ENCODE assay signal across 10 mouse cellular contexts in the genomic region with DNA sequence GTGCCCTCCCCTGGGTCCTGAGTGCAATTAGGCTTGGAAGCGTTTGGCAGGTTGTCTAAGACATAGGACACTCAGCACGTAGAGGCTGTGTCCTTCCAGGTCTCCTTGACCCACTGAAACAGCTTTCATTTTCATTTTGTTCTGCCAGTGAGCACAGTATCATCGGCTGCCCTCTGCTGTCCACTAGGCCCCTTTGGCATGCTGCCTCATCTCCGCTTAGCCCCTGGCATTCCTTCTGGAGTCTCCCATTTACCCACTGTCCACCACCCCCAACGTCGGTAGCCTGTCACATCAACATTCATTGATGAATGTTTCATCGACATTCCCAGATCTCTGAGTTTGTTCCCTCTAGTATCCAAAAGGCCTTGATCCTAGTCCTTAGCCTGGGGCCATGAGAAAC. TPM values are rescaled to one million over a fixed set of nuclear protein-coding genes. Genes with fewer than 3 reads are reported as not detected.
DNase-seq lines count a peak whose midpoint lies in the region; ATAC-seq lines count a peak whose summit lies in the region.
"Had no signal": no experiment of that assay in that cellular context is flagged by ENCODE, and none has a peak within 500 bp of the region (broad histone marks: within the 10 kb centered on the region; RNA-seq: fewer than 3 reads in every experiment).

No protein-coding gene starts in this region.

- H3K4me2 ChIP-seq in intestine, embryonic 14.5 days (ENCODE audit: low read length), result no peak overlapping the region
- H3K4me2 ChIP-seq in liver, embryonic 16.5 days (ENCODE audit: low read depth, low read length), result peak overlapping the region; percentile 7; the same call in 1 of the 2 replicates
- H3K4me2 ChIP-seq in midbrain, embryonic 11.5 days, result no peak overlapping the region

- H3K27me3 ChIP-seq in intestine, embryonic 14.5 days (replicated peaks; ENCODE audit: control insufficient read depth, insufficient read depth, low read length), result no peaks in the 10 kb centered on the region
- no peaks in the 10 kb centered on the region for H3K27me3 ChIP-seq in liver, embryonic 16.5 days (ENCODE audit: control insufficient read depth, insufficient read depth, low read depth, low read length)
- no peaks in the 10 kb centered on the region for H3K27me3 ChIP-seq in midbrain, embryonic 11.5 days (ENCODE audit: control insufficient read depth, insufficient read depth, low read length)

- peak overlapping the region; percentile 2; the same call in 1 of the 2 replicates for H3K4me3 ChIP-seq in intestine, embryonic 14.5 days (ENCODE audit: low read depth, low read length)
- H3K4me3 ChIP-seq in liver, embryonic 16.5 days (ENCODE audit: low read depth, low read length), result peak overlapping the region; percentile 1
- no peak overlapping the region for H3K4me3 ChIP-seq in midbrain, embryonic 11.5 days (ENCODE audit: low read depth, low read length)

- DNase-seq in adrenal gland, adult (ENCODE audit: inconsistent age in 2 of 2, low spot score in 1 of 2), result peak; percentile 71 to 89
- DNase-seq in adrenal gland, postnatal 4 days (ENCODE audit: low spot score in 2 of 2), result no peak
- DNase-seq in adrenal gland, postnatal 25 days, result peak; percentile 54
- DNase-seq in intestine, embryonic 14.5 days (ENCODE audit: low spot score), result no peak
- no peak for DNase-seq in layer of hippocampus, adult 9-10 months (ENCODE audit: low spot score)
- DNase-seq in spleen, postnatal 10 days (ENCODE audit: low spot score in 2 of 2), result no peak
- DNase-seq in midbrain, embryonic 11.5 days (ENCODE audit: low spot score, missing footprints), result no peak

- no peak overlapping the region for H3K27ac ChIP-seq in intestine, embryonic 14.5 days (ENCODE audit: low read depth)
- H3K27ac ChIP-seq in liver, embryonic 16.5 days (ENCODE audit: low read length), result no peak overlapping the region
- no peak overlapping the region for H3K27ac ChIP-seq in midbrain, embryonic 11.5 days (ENCODE audit: low read depth, low read length)

- no peak for ATAC-seq in intestine, embryonic 14.5 days (replicated peaks; ENCODE audit: low FRiP score, low TSS enrichment, low read depth)
- ATAC-seq in liver, embryonic 16.5 days (ENCODE audit: low read depth), result no peak
- no peak for ATAC-seq in midbrain, embryonic 11.5 days (ENCODE audit: low FRiP score)
- ATAC-seq: forebrain, embryonic 16.5 days had no signal

- H3K9me3 ChIP-seq in intestine, embryonic 14.5 days (ENCODE audit: control insufficient read depth, low read length), result no peaks in the 10 kb centered on the region
- H3K9me3 ChIP-seq in liver, embryonic 16.5 days (replicated peaks; ENCODE audit: control insufficient read depth, low read length), result no peaks in the 10 kb centered on the region
- H3K9me3 ChIP-seq in midbrain, embryonic 11.5 days (ENCODE audit: control insufficient read depth, low read length), result no peaks in the 10 kb centered on the region

- no peaks in the 10 kb centered on the region for H3K36me3 ChIP-seq in intestine, embryonic 14.5 days (ENCODE audit: control insufficient read depth, insufficient read depth, low read length)
- H3K36me3 ChIP-seq in liver, embryonic 16.5 days (ENCODE audit: control insufficient read depth, insufficient read depth), result no peaks in the 10 kb centered on the region
- no peaks in the 10 kb centered on the region for H3K36me3 ChIP-seq in midbrain, embryonic 11.5 days (ENCODE audit: control insufficient read depth, insufficient read depth, low read length)

- H3K4me1 ChIP-seq in intestine, embryonic 14.5 days (replicated peaks; ENCODE audit: control insufficient read depth, insufficient read depth, low read length), result no peaks in the 10 kb centered on the region
- H3K4me1 ChIP-seq in liver, embryonic 16.5 days (ENCODE audit: control insufficient read depth, low read depth, low read length), result peaks cover 10% of the 10 kb centered on the region
- no peaks in the 10 kb centered on the region for H3K4me1 ChIP-seq in midbrain, embryonic 11.5 days (ENCODE audit: control insufficient read depth, insufficient read depth, low read length)

- H3K9ac ChIP-seq in intestine, embryonic 14.5 days (ENCODE audit: low read length), result no peak overlapping the region
- H3K9ac ChIP-seq in liver, embryonic 16.5 days (ENCODE audit: low read depth, low read length), result no peak overlapping the region
- no peak overlapping the region for H3K9ac ChIP-seq in midbrain, embryonic 11.5 days (ENCODE audit: low read length)

- WGBS in intestine, embryonic 14.5 days, result 84% methylated on average over 7 of the region's 7 CpGs
- WGBS in liver, embryonic 16.5 days (ENCODE audit: insufficient replicate concordance), result 48% methylated on average over 7 of the region's 7 CpGs
- WGBS in midbrain, embryonic 11.5 days, result 87% methylated on average over 7 of the region's 7 CpGs

RNA-seq across cellular contexts. Expression of a gene that starts 6.0 kb away (rescaled TPM):
- 10 to 100 TPM; 21.8 to 24.3 TPM for total RNA-seq in adrenal gland, postnatal 4 days (2021)
- 16.4 and 17.6 TPM in 2 replicates for total RNA-seq in adrenal gland, postnatal 25 days (2021)
- polyA plus RNA-seq in intestine, embryonic 14.5 days (2014; fragmentation: Nextera tagmentation; extraction: Ambion mirVana), result 41.6 and 50.5 TPM in 2 replicates
- 13.4 and 14.8 TPM in 2 replicates for polyA plus RNA-seq in liver, embryonic 16.5 days (2015; fragmentation: Nextera tagmentation; extraction: Ambion mirVana)
- 15.8 and 16.9 TPM in 2 replicates for polyA plus RNA-seq in midbrain, embryonic 11.5 days (2014; fragmentation: Nextera tagmentation; extraction: Ambion mirVana)

RNA-seq across cellular contexts. Expression of a gene that starts 16.6 kb away (rescaled TPM):
- not detected for total RNA-seq in adrenal gland, postnatal 4 days (2021)
- not detected in 2 replicates for total RNA-seq in adrenal gland, postnatal 25 days (2021)
- polyA plus RNA-seq in intestine, embryonic 14.5 days (2014; fragmentation: Nextera tagmentation; extraction: Ambion mirVana), result 0.60 and 0.74 TPM in 2 replicates
- not detected in 2 replicates for polyA plus RNA-seq in liver, embryonic 16.5 days (2015; fragmentation: Nextera tagmentation; extraction: Ambion mirVana)
- polyA plus RNA-seq in midbrain, embryonic 11.5 days (2014; fragmentation: Nextera tagmentation; extraction: Ambion mirVana), result not detected in 2 replicates
- total RNA-seq: adrenal gland, adult 18-20 months had no signal
- polyA plus RNA-seq: forebrain, embryonic 16.5 days had no signal

RNA-seq across cellular contexts. Expression of a gene that starts 28.8 kb away (rescaled TPM):
- 1 to 10 TPM; 1.0 to 3.0 TPM for total RNA-seq in adrenal gland, postnatal 4 days (2021)
- total RNA-seq in adrenal gland, postnatal 25 days (2021), result 0.03 TPM in 1 of 2 replicates, not detected in the other
- polyA plus RNA-seq in intestine, embryonic 14.5 days (2014; fragmentation: Nextera tagmentation; extraction: Ambion mirVana), result 0.04 TPM in 1 of 2 replicates, not detected in the other
- 0.04 and 0.13 TPM in 2 replicates for polyA plus RNA-seq in liver, embryonic 16.5 days (2015; fragmentation: Nextera tagmentation; extraction: Ambion mirVana)
- polyA plus RNA-seq in midbrain, embryonic 11.5 days (2014; fragmentation: Nextera tagmentation; extraction: Ambion mirVana), result not detected in 2 replicates

Comparison
In these comparisons a context has a peak if more than half of its experiments do, and no peak if none do; other contexts are left out.
1. DNase-seq: peak in adrenal gland, adult (2 of 2) and adrenal gland, postnatal 25 days (single experiment); none in adrenal gland, postnatal 4 days (0 of 2), intestine, embryonic 14.5 days (single experiment), layer of hippocampus, adult 9-10 months (single experiment), spleen, postnatal 10 days (0 of 2) and midbrain, embryonic 11.5 days (single experiment).